Mouse (Mus musculus) bone marrow macrophage, adult 2 months (primary cell): ENCODE measurements at regions not wholly inside any gene's neighbourhood (a gene's known extent, or its start where the extent isn't known, plus 50 kb on each side); places are given as distances from the start of the nearest gene placed in this dataset.

ENCODE experiments used
- CTCF ChIP-seq: IDR thresholded peaks from 2 replicates; pipeline ENCODE4 v1.5.1; 2012; ENCODE audit warnings: low read depth, mild to moderate bottlenecking, low read length, moderate library complexity
- POLR2A ChIP-seq: IDR thresholded peaks from 2 replicates; pipeline ENCODE4 v1.6.1; 2012; ENCODE audit warnings: mild to moderate bottlenecking, low read depth, low read length, borderline replicate concordance

GRCm38 (mm10) chr9:111854976-111855375, 164.8 kb upstream of the Stac start:
- TF ChIP-seq POLR2A (no peak), CTCF (no peak)
